In the genomic region with DNA sequence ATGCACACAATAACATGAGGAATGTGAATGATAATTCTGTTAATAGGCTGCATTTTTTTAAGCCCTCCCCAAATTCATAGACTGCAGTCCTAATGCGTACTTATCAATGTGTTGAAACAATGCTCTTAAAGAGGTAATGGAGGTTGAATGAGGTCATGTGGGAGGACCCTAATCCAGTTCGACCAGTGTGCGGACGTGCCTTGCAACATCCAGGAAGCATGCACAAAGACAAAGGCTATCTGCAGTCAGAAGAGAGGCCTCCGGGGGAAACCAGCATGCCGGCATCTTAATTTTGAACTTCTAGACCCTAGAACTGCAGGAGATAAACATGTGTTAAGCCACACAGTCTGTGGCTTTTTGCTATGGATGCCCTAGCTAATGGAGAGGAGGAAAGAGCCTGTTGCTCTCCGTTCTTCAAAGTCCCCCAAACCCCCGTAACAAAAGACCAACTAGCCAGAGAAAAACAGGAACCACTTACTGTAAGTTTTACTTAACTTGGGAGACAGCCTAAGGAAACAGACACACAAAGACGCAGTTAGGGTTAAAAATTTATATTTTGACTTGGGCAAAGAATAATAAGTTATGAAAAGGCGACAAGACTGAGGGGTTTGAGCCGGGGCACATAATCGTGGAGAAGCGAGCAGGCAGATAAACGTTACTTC, we compare ENCODE assay signal across 17 mouse cellular contexts. TPM values are rescaled to one million over a fixed set of nuclear protein-coding genes. Genes with fewer than 3 reads are reported as not detected.
A peak's percentile ranks its signal among the peaks of the same experiment; 100 is the strongest.
DNase-seq lines count a peak whose midpoint lies in the region; ATAC-seq lines count a peak whose summit lies in the region.
"Had no signal": no experiment of that assay in that cellular context is flagged by ENCODE, and none has a peak within 500 bp of the region (broad histone marks: within the 10 kb centered on the region; RNA-seq: fewer than 3 reads in every experiment).

No protein-coding gene starts in this region.

- no peaks in the 10 kb centered on the region for H3K36me3 ChIP-seq in liver, embryonic 13.5 days
- H3K36me3 ChIP-seq in midbrain, embryonic 15.5 days (replicated peaks), result no peaks in the 10 kb centered on the region
- H3K36me3 ChIP-seq: embryonic facial prominence, embryonic 15.5 days; heart, embryonic 15.5 days; stomach, embryonic 15.5 days had no signal

- H3K4me3 ChIP-seq in liver, embryonic 13.5 days (replicated peaks), result no peak overlapping the region
- no peak overlapping the region for H3K4me3 ChIP-seq in midbrain, embryonic 15.5 days
- H3K4me3 ChIP-seq: embryonic facial prominence, embryonic 15.5 days; heart, embryonic 15.5 days; layer of hippocampus, adult 2 months; stomach, embryonic 15.5 days had no signal

- H3K9ac ChIP-seq in liver, embryonic 13.5 days, result no peak overlapping the region
- no peak overlapping the region for H3K9ac ChIP-seq in midbrain, embryonic 15.5 days
- H3K9ac ChIP-seq: embryonic facial prominence, embryonic 15.5 days; forebrain, postnatal 0 days; heart, embryonic 15.5 days; stomach, embryonic 15.5 days had no signal

- H3K9me3 ChIP-seq in liver, embryonic 13.5 days (replicated peaks), result no peaks in the 10 kb centered on the region
- no peaks in the 10 kb centered on the region for H3K9me3 ChIP-seq in midbrain, embryonic 15.5 days
- H3K9me3 ChIP-seq: embryonic facial prominence, embryonic 15.5 days; heart, embryonic 15.5 days; stomach, embryonic 15.5 days had no signal

- peak; percentile 98 for ATAC-seq in granulocyte monocyte progenitor cell, adult 5-6 weeks (replicated peaks; ENCODE audit: poor library complexity, severe bottlenecking)
- peak; percentile 36; the same call in 1 of the 2 replicates for ATAC-seq in liver, embryonic 13.5 days (ENCODE audit: low read depth)
- peak; percentile 98 for ATAC-seq in megakaryocyte progenitor cell, adult 5-6 weeks (replicated peaks; ENCODE audit: poor library complexity)
- ATAC-seq in erythroid progenitor cell, adult 5-6 weeks (replicated peaks; ENCODE audit: low FRiP score, poor library complexity, severe bottlenecking), result no peak
- ATAC-seq in midbrain, embryonic 15.5 days (replicated peaks), result no peak
- ATAC-seq: forebrain, postnatal 0 days; hindbrain, embryonic 16.5 days had no signal

- no peak overlapping the region for H3K4me2 ChIP-seq in liver, embryonic 13.5 days
- H3K4me2 ChIP-seq in midbrain, embryonic 15.5 days, result no peak overlapping the region
- H3K4me2 ChIP-seq: embryonic facial prominence, embryonic 15.5 days; heart, embryonic 15.5 days; midbrain, embryonic 11.5 days; stomach, embryonic 15.5 days had no signal

- no peak overlapping the region for H3K27ac ChIP-seq in liver, embryonic 13.5 days
- H3K27ac ChIP-seq in midbrain, embryonic 15.5 days, result no peak overlapping the region
- H3K27ac ChIP-seq: embryonic facial prominence, embryonic 15.5 days; heart, embryonic 15.5 days; layer of hippocampus, adult 2 months; stomach, embryonic 15.5 days had no signal

- H3K4me1 ChIP-seq in liver, embryonic 13.5 days (replicated peaks), result no peaks in the 10 kb centered on the region
- H3K4me1 ChIP-seq in midbrain, embryonic 15.5 days, result peaks cover 3% of the 10 kb centered on the region; the same call in 1 of the 2 replicates
- H3K4me1 ChIP-seq: embryonic facial prominence, embryonic 15.5 days; heart, embryonic 15.5 days; stomach, embryonic 15.5 days had no signal

- 0 out of 2 replicates have a peak, but pooled peaks cover 3% of the 10 kb centered on the region for H3K27me3 ChIP-seq in liver, embryonic 13.5 days
- no peaks in the 10 kb centered on the region for H3K27me3 ChIP-seq in midbrain, embryonic 15.5 days (replicated peaks)
- H3K27me3 ChIP-seq: embryonic facial prominence, embryonic 15.5 days; heart, embryonic 15.5 days; stomach, embryonic 15.5 days had no signal

- peak; percentile 11 to 58 for DNase-seq in lung, adult 18-20 months
- no peak for DNase-seq in lung, postnatal 14 days
- DNase-seq in liver, embryonic 13.5 days, result no peak
- DNase-seq: adrenal gland, postnatal 36 days; cerebellum, postnatal 25 days; forebrain, postnatal 0 days; gastrocnemius, postnatal 36 days had no signal

- 36% methylated on average over 14 of the region's 14 CpGs for WGBS in liver, embryonic 13.5 days (ENCODE audit: insufficient replicate concordance)
- 71% methylated on average over 14 of the region's 14 CpGs for WGBS in midbrain, embryonic 15.5 days

RNA-seq across cellular contexts. Expression of a gene that starts 1.1 kb away (rescaled TPM):
- 2.9 and 4.7 TPM in 2 replicates for total RNA-seq in granulocyte monocyte progenitor cell, adult 5-6 weeks (2014; fragmentation: Nextera tagmentation)
- 4.7 and 7.5 TPM in 2 replicates for total RNA-seq in granulocyte monocyte progenitor cell, adult 5-6 weeks (2017)
- 1.3 and 1.7 TPM in 2 replicates for polyA plus RNA-seq in liver, embryonic 13.5 days (2015; fragmentation: Nextera tagmentation; extraction: Ambion mirVana)
- total RNA-seq in megakaryocyte progenitor cell, adult 5-6 weeks (2015), result 3.0 and 4.9 TPM in 2 replicates
- 3.6 and 5.9 TPM in 2 replicates for total RNA-seq in megakaryocyte progenitor cell, adult 5-6 weeks (2017)
- 0.36 TPM in 1 of 2 replicates, not detected in the other for total RNA-seq in erythroid progenitor cell, adult 5-6 weeks (2015; ENCODE audit: low replicate concordance)
- 0.13 and 0.23 TPM in 2 replicates for total RNA-seq in erythroid progenitor cell, adult 5-6 weeks (2017; ENCODE audit: low replicate concordance)
- 41.5 and 46.3 TPM in 2 replicates for polyA plus RNA-seq in midbrain, embryonic 15.5 days (2015; fragmentation: Nextera tagmentation; extraction: Ambion mirVana)

Comparison
In these comparisons a context has a peak if more than half of its experiments do, and no peak if none do; other contexts are left out.
1. DNase-seq: peak in lung, adult 18-20 months (2 of 2); none in lung, postnatal 14 days (single experiment) and liver, embryonic 13.5 days (single experiment).
2. ATAC-seq: peak in granulocyte monocyte progenitor cell, adult 5-6 weeks (single experiment), liver, embryonic 13.5 days (single experiment) and megakaryocyte progenitor cell, adult 5-6 weeks (single experiment); none in erythroid progenitor cell, adult 5-6 weeks (single experiment) and midbrain, embryonic 15.5 days (single experiment).